ENCODE assay signal across 8 mouse cellular contexts in the genomic region with DNA sequence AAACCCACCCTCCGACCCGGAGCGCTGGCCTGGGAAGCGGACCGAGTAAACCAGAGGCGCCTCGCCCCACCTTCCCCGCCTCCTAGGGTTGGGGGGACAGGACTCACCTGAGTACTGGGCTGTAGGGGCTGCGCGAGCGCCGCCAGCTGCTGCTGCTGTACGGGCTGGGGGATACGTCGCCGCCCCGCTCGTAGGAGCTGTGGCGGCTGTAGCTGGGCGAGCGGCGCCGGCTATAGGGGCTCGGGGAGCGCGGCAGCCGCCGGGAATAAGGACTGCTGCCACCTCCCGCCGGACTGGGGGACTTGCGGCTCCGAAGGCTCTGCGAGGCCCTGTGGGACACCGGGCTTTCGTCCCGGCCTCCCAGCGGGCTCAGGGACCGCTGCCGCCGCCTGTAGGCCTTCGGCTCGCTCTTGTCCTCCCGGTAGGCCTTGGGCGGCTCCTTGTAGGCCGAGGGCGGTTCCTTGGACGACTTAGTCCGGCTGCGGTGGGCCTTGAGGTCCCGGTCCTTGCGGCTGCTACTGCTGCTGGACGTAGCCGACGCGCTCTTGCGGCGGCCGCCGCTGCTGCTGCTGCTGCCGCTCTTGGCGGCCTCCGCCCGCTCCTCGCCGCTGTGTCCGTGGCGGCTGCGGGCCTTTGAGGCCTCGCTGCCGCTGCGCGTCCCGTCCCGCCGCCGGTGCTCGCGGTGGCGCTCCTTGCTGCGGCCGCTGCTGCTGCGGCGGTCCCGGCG. TPM values are rescaled to one million over a fixed set of nuclear protein-coding genes. Genes with fewer than 3 reads are reported as not detected.
DNase-seq lines count a peak whose midpoint lies in the region; ATAC-seq and TF ChIP-seq lines count a peak whose summit lies in the region.

No protein-coding gene starts in this region.

- H3K36me3 ChIP-seq in embryonic facial prominence, embryonic 13.5 days: no peaks in the 10 kb centered on the region
- peaks cover 10% of the 10 kb centered on the region; the same call in 1 of the 2 replicates for H3K36me3 ChIP-seq in limb, embryonic 14.5 days (ENCODE audit: control insufficient read depth, insufficient read depth, low read length)
- no peaks in the 10 kb centered on the region for H3K36me3 ChIP-seq in midbrain, embryonic 16.5 days (ENCODE audit: control insufficient read depth, insufficient read depth, low read length)
- H3K36me3 ChIP-seq in spleen, adult 2 months (ENCODE audit: control insufficient read depth, insufficient read depth, low read length): peaks cover 6% of the 10 kb centered on the region

- H3K27ac ChIP-seq in embryonic facial prominence, embryonic 13.5 days: peak overlapping the region; percentile 98
- H3K27ac ChIP-seq in limb, embryonic 14.5 days (replicated peaks; ENCODE audit: low read depth, low read length): peak overlapping the region; percentile 96
- peak overlapping the region; percentile 97 for H3K27ac ChIP-seq in midbrain, embryonic 16.5 days (ENCODE audit: low read length)
- H3K27ac ChIP-seq in spleen, adult 2 months (ENCODE audit: insufficient read depth, low read length): peak overlapping the region; percentile 96

- TF ChIP-seq CTCF in spleen, adult 2 months (IDR thresholded peaks at IDR 0.05; ENCODE audit: extremely low read depth, insufficient read depth, insufficient read length, insufficient replicate concordance): peak; percentile 8; the same call in 1 of the 2 replicates

- H3K9ac ChIP-seq in embryonic facial prominence, embryonic 13.5 days: peak overlapping the region; percentile 98
- peak overlapping the region; percentile 92 for H3K9ac ChIP-seq in limb, embryonic 14.5 days (ENCODE audit: low read depth, low read length, severe bottlenecking)
- peak overlapping the region; percentile 95 for H3K9ac ChIP-seq in midbrain, embryonic 16.5 days (ENCODE audit: low read depth, low read length)

- no peak for TF ChIP-seq POLR2A in limb, embryonic 14.5 days (IDR thresholded peaks at IDR 0.05; ENCODE audit: borderline replicate concordance, extremely low read depth, insufficient read depth, insufficient read length)
- no peak for TF ChIP-seq POLR2A in spleen, adult 2 months (IDR thresholded peaks at IDR 0.05; ENCODE audit: low read depth, low read length)

- peak overlapping the region; percentile 99 for H3K4me3 ChIP-seq in embryonic facial prominence, embryonic 13.5 days
- H3K4me3 ChIP-seq in limb, embryonic 14.5 days (replicated peaks; ENCODE audit: low read length): peak overlapping the region; percentile 98
- H3K4me3 ChIP-seq in midbrain, embryonic 16.5 days (ENCODE audit: low read depth, low read length): peak overlapping the region; percentile 83
- H3K4me3 ChIP-seq in spleen, adult 2 months (ENCODE audit: extremely low read depth, insufficient read depth, insufficient read length): peak overlapping the region; percentile 100

- H3K9me3 ChIP-seq in embryonic facial prominence, embryonic 13.5 days: no peaks in the 10 kb centered on the region
- no peaks in the 10 kb centered on the region for H3K9me3 ChIP-seq in limb, embryonic 14.5 days (ENCODE audit: control insufficient read depth, low read length)
- no peaks in the 10 kb centered on the region for H3K9me3 ChIP-seq in midbrain, embryonic 16.5 days (replicated peaks; ENCODE audit: control insufficient read depth, low read length, poor library complexity, severe bottlenecking)

- under 1% methylated on average over 83 of the region's 85 CpGs for WGBS in embryonic facial prominence, embryonic 13.5 days
- WGBS in limb, embryonic 14.5 days: 2% methylated on average over 66 of the region's 85 CpGs
- under 1% methylated on average over 74 of the region's 85 CpGs for WGBS in midbrain, embryonic 16.5 days
- under 1% methylated on average over 85 of the region's 85 CpGs for WGBS in spleen, adult 2 months

- peak; percentile 23 for ATAC-seq in embryonic facial prominence, embryonic 13.5 days (ENCODE audit: insufficient number of reproducible peaks, insufficient read depth, low FRiP score, low TSS enrichment, low read depth)
- peak; percentile 6 for ATAC-seq in limb, embryonic 14.5 days (ENCODE audit: low FRiP score, low read depth)
- ATAC-seq in midbrain, embryonic 16.5 days: peak; percentile 20

- peak; percentile 83 for DNase-seq in 3134 (ENCODE audit: extremely low read depth, insufficient read length, low spot score)
- peak; percentile 82 to 89 for DNase-seq in adrenal gland, postnatal 36 days
- DNase-seq in heart, adult 8-10 months (ENCODE audit: low spot score): peak; percentile 64
- peak; percentile 73 for DNase-seq in kidney, adult 9 months
- DNase-seq in limb, embryonic 14.5 days (ENCODE audit: low spot score): peak; percentile 58
- peak; percentile 55 to 73 for DNase-seq in spleen, adult 2 months (ENCODE audit: low read depth in 1 of 2, low spot score in 2 of 2)

- 0 out of 2 replicates have a peak, but pooled peaks cover 7% of the 10 kb centered on the region for H3K4me1 ChIP-seq in embryonic facial prominence, embryonic 13.5 days
- peaks cover 2% of the 10 kb centered on the region; the same call in 1 of the 2 replicates for H3K4me1 ChIP-seq in limb, embryonic 14.5 days (ENCODE audit: control insufficient read depth, insufficient read depth, low read length)
- H3K4me1 ChIP-seq in midbrain, embryonic 16.5 days (ENCODE audit: control insufficient read depth, insufficient read depth, low read length): peaks cover 19% of the 10 kb centered on the region
- H3K4me1 ChIP-seq in spleen, adult 2 months (ENCODE audit: control insufficient read depth, insufficient read depth, insufficient read length): peaks cover 2% of the 10 kb centered on the region

- H3K27me3 ChIP-seq in embryonic facial prominence, embryonic 13.5 days: no peaks in the 10 kb centered on the region
- H3K27me3 ChIP-seq in limb, embryonic 14.5 days (ENCODE audit: control insufficient read depth, insufficient read depth, low read length): no peaks in the 10 kb centered on the region
- no peaks in the 10 kb centered on the region for H3K27me3 ChIP-seq in midbrain, embryonic 16.5 days (ENCODE audit: control insufficient read depth, insufficient read depth, low read depth, low read length)
- H3K27me3 ChIP-seq in spleen, adult 2 months (ENCODE audit: control insufficient read depth, insufficient read depth, low read length): no peaks in the 10 kb centered on the region

- peak overlapping the region; percentile 87 for H3K4me2 ChIP-seq in embryonic facial prominence, embryonic 13.5 days
- H3K4me2 ChIP-seq in limb, embryonic 14.5 days (replicated peaks; ENCODE audit: low read depth, low read length, severe bottlenecking): peak overlapping the region; percentile 54
- H3K4me2 ChIP-seq in midbrain, embryonic 16.5 days (ENCODE audit: low read length): peak overlapping the region; percentile 88

RNA-seq across cellular contexts. Expression of gene Cdk13, which starts 1.4 kb away (rescaled TPM):
- total RNA-seq in adrenal gland, postnatal 36 days (2021): 10 to 100 TPM; 48.3 to 55.1 TPM
- 18.6 and 19.6 TPM in 2 replicates for polyA plus RNA-seq in embryonic facial prominence, embryonic 13.5 days (2015; fragmentation: Nextera tagmentation; extraction: Ambion mirVana)
- 10 to 100 TPM; 23.0 to 24.9 (median 24.0) TPM for total RNA-seq in heart, adult 8-10 months (2022)
- polyA plus RNA-seq in limb, embryonic 14.5 days (2012; rRNA removed): 35.3 and 40.1 TPM in 2 replicates
- polyA plus RNA-seq in limb, embryonic 14.5 days (2014; fragmentation: Nextera tagmentation; extraction: Ambion mirVana): 22.1 and 22.6 TPM in 2 replicates
- polyA plus RNA-seq in midbrain, embryonic 16.5 days (2015; fragmentation: Nextera tagmentation; extraction: Ambion mirVana): 11.8 and 16.0 TPM in 2 replicates
- 43.8 and 80.2 TPM in 2 replicates for polyA plus RNA-seq in spleen, adult 2 months (2012; rRNA removed)

Comparison
In these comparisons a context has a peak if more than half of its experiments do, and no peak if none do; other contexts are left out.
1. Peak in every context shown above with its lines: DNase-seq, ATAC-seq, H3K4me3 ChIP-seq and H3K27ac ChIP-seq.